Mouse (Mus musculus): ENCODE measurements around the gene Otog. TPM values are rescaled to one million over a fixed set of nuclear protein-coding genes. Genes with fewer than 3 reads are reported as not detected.

Gene Otog
- total and polyA plus RNA-seq, 3 experiments = 0.06 TPM; not detected in 2

DNA sequence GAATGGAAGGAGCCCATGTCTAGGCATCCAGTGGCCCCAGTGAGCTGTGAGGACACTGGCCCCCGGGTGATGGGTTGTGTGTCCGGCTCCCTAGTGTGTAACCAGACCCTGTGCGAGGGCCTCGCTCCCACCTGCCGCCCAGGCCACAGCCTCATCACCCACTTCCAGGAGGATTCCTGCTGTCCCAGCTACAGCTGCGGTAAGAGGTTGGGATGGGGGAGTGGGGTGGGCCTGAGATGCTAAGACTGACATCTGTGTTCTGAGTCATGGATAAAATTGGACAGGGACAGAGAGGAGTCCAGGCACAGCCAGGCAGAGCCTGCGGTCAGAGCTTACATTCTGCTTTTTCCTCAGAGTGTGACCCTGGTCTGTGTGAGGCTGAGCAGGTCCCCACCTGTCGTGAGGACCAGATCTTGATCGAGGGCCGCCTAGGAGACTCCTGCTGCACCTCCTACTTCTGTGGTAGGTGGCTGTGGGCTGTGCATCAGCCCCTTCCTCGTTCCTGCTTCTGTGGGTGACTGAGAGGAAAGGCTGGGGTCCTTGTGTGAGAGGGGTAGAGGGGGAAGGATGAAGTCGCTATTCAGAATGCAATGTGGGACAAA is 60.3 kb downstream of the Otog start:
- no peak for DNase-seq
- Histone ChIP-seq H3K79me2 (replicated peaks; ENCODE audit: control insufficient read depth, insufficient read depth, low read length) (no peaks in the 10 kb centered on the region), H3K27me3 (ENCODE audit: control insufficient read depth, insufficient read depth, low read length) (no peaks in the 10 kb centered on the region; the same call in 1 of the 2 replicates), H3K9ac (ENCODE audit: low read depth, low read length) (no peak overlapping the region), H3K4me3 (no peak overlapping the region), H3K27ac (no peak overlapping the region), H3K36me3 (ENCODE audit: control insufficient read depth, insufficient read depth, low read length) (no peaks in the 10 kb centered on the region), H3K4me1 (ENCODE audit: control insufficient read depth, insufficient read depth, low read length) (no peaks in the 10 kb centered on the region)
- no peak for TF ChIP-seq POLR2A (IDR thresholded peaks at IDR 0.05; ENCODE audit: insufficient read depth, low read depth, low read length)
- TF ChIP-seq EP300 (IDR thresholded peaks at IDR 0.05; ENCODE audit: insufficient read depth, low read depth, low read length) = no peak
- no peak for TF ChIP-seq CTCF (IDR thresholded peaks at IDR 0.05)
- whole genome bisulfite sequencing = 75% methylated on average over 12 of the region's 12 CpGs
- intact Hi-C loops (cut with DNase I) = no loop called here

DNA sequence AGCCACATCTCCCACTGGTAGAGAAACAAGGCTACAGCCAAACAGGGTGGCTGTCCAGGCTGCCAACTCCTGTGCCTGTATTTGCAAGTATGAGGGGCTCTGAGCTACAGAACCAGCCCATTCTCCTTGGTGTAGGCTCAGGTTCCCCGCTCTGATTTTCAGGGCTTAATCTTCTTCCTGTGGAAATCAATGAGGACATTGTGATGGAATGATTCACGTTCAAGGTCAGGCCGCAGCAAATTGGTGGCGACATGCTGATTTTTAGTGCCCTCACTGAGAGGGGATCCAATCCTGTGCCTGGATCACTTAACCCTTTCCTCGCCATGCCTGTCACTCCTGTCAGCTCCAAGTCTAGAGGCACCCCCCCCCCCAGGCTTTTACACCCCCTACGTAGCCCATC is 72.7 kb downstream of the Otog start:
- DNase-seq = no peak
- no peak overlapping the region for H3K9ac ChIP-seq (ENCODE audit: low read depth, low read length)
- no peak for TF ChIP-seq EP300 (IDR thresholded peaks at IDR 0.05; ENCODE audit: insufficient read depth, low read depth, low read length)
- no peak for TF ChIP-seq POLR2A (IDR thresholded peaks at IDR 0.05; ENCODE audit: insufficient read depth, low read depth, low read length)
- no peak for TF ChIP-seq CTCF (IDR thresholded peaks at IDR 0.05)
- no peak overlapping the region for H3K4me3 ChIP-seq
- no peak overlapping the region for H3K27ac ChIP-seq
- WGBS = 47% methylated on average over 6 of the region's 6 CpGs
- no peaks in the 10 kb centered on the region for H3K79me2 ChIP-seq (replicated peaks; ENCODE audit: control insufficient read depth, insufficient read depth, low read length)
- H3K4me1 ChIP-seq (ENCODE audit: control insufficient read depth, insufficient read depth, low read length) = no peaks in the 10 kb centered on the region
- H3K27me3 ChIP-seq (ENCODE audit: control insufficient read depth, insufficient read depth, low read length) = no peaks in the 10 kb centered on the region
- no peaks in the 10 kb centered on the region for H3K36me3 ChIP-seq (ENCODE audit: control insufficient read depth, insufficient read depth, low read length)
- intact Hi-C loops (cut with DNase I) = no loop called here

DNA sequence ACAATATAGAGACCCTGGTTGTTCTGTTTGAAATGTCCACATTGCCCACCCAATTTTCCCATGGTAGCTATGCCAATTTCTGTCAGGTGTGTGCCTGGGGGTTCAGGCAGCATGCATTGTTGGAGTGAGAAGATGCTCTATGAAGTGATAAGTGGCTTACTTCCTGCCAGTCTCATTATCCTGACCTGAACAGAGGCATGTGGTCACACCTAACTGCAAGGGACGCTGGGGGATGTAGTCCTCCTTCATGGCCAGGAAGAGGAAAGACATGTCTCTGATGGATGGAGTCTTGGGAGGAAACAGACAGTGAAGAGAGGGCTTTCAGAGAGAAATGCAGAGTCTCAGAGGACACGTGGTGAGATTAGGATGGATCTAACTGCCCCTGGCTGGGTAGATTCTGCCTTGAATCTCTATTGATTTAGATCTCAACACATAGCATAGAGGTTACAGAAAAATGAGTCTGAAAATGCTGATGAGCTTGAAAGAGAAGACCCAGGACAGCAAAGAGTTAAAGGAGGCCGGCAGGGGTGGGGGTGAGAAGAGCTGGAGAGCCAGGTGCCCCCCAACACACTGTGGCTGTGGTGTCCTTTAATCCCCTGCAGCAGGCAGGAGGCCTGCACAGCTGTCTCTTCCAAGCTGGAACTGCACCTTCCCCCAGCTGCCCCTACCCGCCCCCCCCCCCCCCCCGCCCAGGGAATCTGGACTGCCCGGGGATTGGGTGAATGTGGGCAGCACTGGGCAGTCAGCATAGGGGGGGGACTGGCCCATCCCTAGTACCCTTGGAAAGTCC is 73.6 kb downstream of the Otog start:
- DNase-seq = no peak
- no peak overlapping the region for H3K27ac ChIP-seq
- 29% methylated on average over 5 of the region's 6 CpGs for WGBS
- H3K36me3 ChIP-seq (ENCODE audit: control insufficient read depth, insufficient read depth, low read length) = no peaks in the 10 kb centered on the region
- no peaks in the 10 kb centered on the region for H3K4me1 ChIP-seq (ENCODE audit: control insufficient read depth, insufficient read depth, low read length)
- H3K79me2 ChIP-seq (replicated peaks; ENCODE audit: control insufficient read depth, insufficient read depth, low read length) = no peaks in the 10 kb centered on the region
- H3K9ac ChIP-seq (ENCODE audit: low read depth, low read length) = no peak overlapping the region
- H3K27me3 ChIP-seq (ENCODE audit: control insufficient read depth, insufficient read depth, low read length) = no peaks in the 10 kb centered on the region
- H3K4me3 ChIP-seq = no peak overlapping the region
- TF ChIP-seq POLR2A (IDR thresholded peaks at IDR 0.05; ENCODE audit: insufficient read depth, low read depth, low read length) (no peak), CTCF (IDR thresholded peaks at IDR 0.05) (no peak), EP300 (IDR thresholded peaks at IDR 0.05; ENCODE audit: insufficient read depth, low read depth, low read length) (no peak)
- intact Hi-C loops (cut with DNase I) = no loop called here

DNA sequence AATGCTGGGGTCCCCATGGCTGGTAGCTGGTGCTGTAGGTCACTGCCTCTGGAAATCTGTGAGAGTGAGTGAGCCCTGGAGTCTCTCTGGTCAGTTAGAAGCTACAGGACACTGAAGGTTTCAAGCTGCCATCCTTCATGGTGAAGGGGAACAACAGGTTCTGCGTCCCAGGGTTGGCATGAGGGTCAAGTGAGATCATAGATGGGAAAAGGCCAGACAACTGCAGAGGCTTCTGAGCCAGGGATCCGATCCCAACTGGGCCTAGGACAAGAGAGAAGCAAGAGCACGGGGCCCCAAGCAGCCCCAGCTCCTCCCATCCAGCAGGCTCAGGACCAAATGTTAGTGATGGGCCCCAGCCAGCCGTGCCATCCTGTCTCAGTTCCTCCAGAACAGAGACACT is 74.9 kb downstream of the Otog start:
- H3K36me3 ChIP-seq (ENCODE audit: control insufficient read depth, insufficient read depth, low read length) = no peaks in the 10 kb centered on the region
- no peak for TF ChIP-seq EP300 (IDR thresholded peaks at IDR 0.05; ENCODE audit: insufficient read depth, low read depth, low read length)
- H3K27ac ChIP-seq = no peak overlapping the region
- intact Hi-C loops (cut with DNase I) = no loop called here
- no peaks in the 10 kb centered on the region for H3K79me2 ChIP-seq (replicated peaks; ENCODE audit: control insufficient read depth, insufficient read depth, low read length)
- H3K9ac ChIP-seq (ENCODE audit: low read depth, low read length) = no peak overlapping the region
- H3K4me3 ChIP-seq = no peak overlapping the region
- H3K4me1 ChIP-seq (ENCODE audit: control insufficient read depth, insufficient read depth, low read length) = no peaks in the 10 kb centered on the region
- WGBS = 50% methylated on average over 4 of the region's 4 CpGs
- no peaks in the 10 kb centered on the region for H3K27me3 ChIP-seq (ENCODE audit: control insufficient read depth, insufficient read depth, low read length)
- DNase-seq = no peak

DNA sequence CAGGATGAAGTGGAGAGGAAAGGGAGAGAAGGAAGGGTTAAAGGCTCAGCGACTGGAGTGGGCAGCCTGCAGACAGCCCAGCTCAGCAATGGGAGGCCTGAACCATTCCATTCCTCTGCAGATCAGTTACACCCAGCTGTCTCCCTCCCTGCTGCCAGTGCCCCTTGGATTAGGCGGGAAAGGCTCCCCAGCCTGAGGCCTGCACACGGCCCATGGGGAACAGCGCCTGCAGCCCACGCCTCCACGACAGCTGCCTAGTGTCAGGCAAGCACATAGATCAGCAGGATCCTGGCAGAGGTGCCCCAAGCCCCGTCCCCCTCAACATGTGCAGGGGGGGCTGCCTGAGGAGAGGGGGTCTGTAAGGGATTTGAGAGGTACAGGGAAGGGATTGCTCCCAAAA is 76.2 kb downstream of the Otog start:
- H3K9ac ChIP-seq (ENCODE audit: low read depth, low read length) = no peak overlapping the region
- no peaks in the 10 kb centered on the region for H3K79me2 ChIP-seq (replicated peaks; ENCODE audit: control insufficient read depth, insufficient read depth, low read length)
- DNase-seq = no peak
- no peaks in the 10 kb centered on the region for H3K36me3 ChIP-seq (ENCODE audit: control insufficient read depth, insufficient read depth, low read length)
- no peaks in the 10 kb centered on the region for H3K27me3 ChIP-seq (ENCODE audit: control insufficient read depth, insufficient read depth, low read length)
- 29% methylated on average over 7 of the region's 7 CpGs for WGBS
- no peak overlapping the region for H3K27ac ChIP-seq
- H3K4me3 ChIP-seq = no peak overlapping the region
- TF ChIP-seq CTCF (IDR thresholded peaks at IDR 0.05) = no peak
- TF ChIP-seq POLR2A (IDR thresholded peaks at IDR 0.05; ENCODE audit: insufficient read depth, low read depth, low read length) = no peak
- no peak for TF ChIP-seq EP300 (IDR thresholded peaks at IDR 0.05; ENCODE audit: insufficient read depth, low read depth, low read length)
- intact Hi-C loops (cut with DNase I) = no loop called here
- no peaks in the 10 kb centered on the region for H3K4me1 ChIP-seq (ENCODE audit: control insufficient read depth, insufficient read depth, low read length)

DNA sequence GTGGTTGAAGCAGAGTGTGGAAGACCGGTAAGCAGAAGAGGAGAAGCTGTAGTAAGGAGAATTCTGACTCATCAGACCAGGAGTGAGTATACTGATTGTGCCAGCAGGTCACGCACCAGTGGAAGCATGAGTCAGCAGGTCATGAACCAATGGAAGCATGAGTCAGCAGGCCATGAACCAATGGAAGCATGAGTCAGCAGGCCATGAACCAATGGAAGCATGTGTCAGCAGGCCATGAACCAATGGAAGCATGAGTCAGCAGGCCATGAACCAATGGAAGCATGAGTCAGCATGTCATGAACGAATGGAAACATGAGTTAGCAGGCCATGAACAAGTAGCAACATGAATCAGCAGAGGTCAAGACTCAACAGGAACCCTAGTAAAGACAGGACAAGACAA is 80.5 kb downstream of the Otog start:
- intact Hi-C loops (cut with DNase I) = no loop called here

More for the DNA sequence above, 80.5 kb downstream of the Otog start:
- no peaks in the 10 kb centered on the region for H3K4me1 ChIP-seq (ENCODE audit: control insufficient read depth, insufficient read depth, low read length)
- no peak overlapping the region for H3K4me3 ChIP-seq
- no peak overlapping the region for H3K27ac ChIP-seq
- WGBS = 68% methylated on average over 3 of the region's 3 CpGs
- no peaks in the 10 kb centered on the region for H3K79me2 ChIP-seq (replicated peaks; ENCODE audit: control insufficient read depth, insufficient read depth, low read length)
- no peak for TF ChIP-seq CTCF (IDR thresholded peaks at IDR 0.05)
- no peak for TF ChIP-seq POLR2A (IDR thresholded peaks at IDR 0.05; ENCODE audit: insufficient read depth, low read depth, low read length)
- no peak for TF ChIP-seq EP300 (IDR thresholded peaks at IDR 0.05; ENCODE audit: insufficient read depth, low read depth, low read length)
- H3K9ac ChIP-seq (ENCODE audit: low read depth, low read length) = no peak overlapping the region
- no peaks in the 10 kb centered on the region for H3K36me3 ChIP-seq (ENCODE audit: control insufficient read depth, insufficient read depth, low read length)
- no peak for DNase-seq
- H3K27me3 ChIP-seq (ENCODE audit: control insufficient read depth, insufficient read depth, low read length) = no peaks in the 10 kb centered on the region
